Mouse (Mus musculus) G1E-ER4 (cell line): ENCODE results near the gene Cysrt1. TPM values are rescaled to one million over a fixed set of nuclear protein-coding genes. Genes with fewer than 3 reads are reported as not detected.

ENCODE experiments used
- GATA1 ChIP-seq: IDR thresholded peaks from one replicate; pipeline ENCODE4 v1.8.0; 2012; ENCODE audit warnings: low read length, inconsistent platforms
- polyA plus RNA-seq: library from polyadenylated mRNA; stranded (reverse); fragments of >175 nt; gene quantifications from 2 replicates; pipeline ENCODE4 v1.2.3, GENCODE M21; 2012

Cysrt1 gene
- polyA plus RNA-seq, 1 experiment = not detected

GRCm38 (mm10) chr2:25228431-25228889, 13.8 kb downstream of the Cysrt1 start:
- TF ChIP-seq GATA1 = no peak

GRCm38 (mm10) chr2:25227406-25227805, 14.8 kb downstream of the Cysrt1 start:
- TF ChIP-seq GATA1 = no peak

- no peak for TF ChIP-seq GATA1
These were observed 15.4 kb downstream of the Cysrt1 start for GRCm38 (mm10) chr2:25226864-25227263.

- TF ChIP-seq GATA1 = no peak
These were observed 16.4 kb downstream of the Cysrt1 start for GRCm38 (mm10) chr2:25225811-25226379.

- TF ChIP-seq GATA1 = no peak
These were observed 17.2 kb downstream of the Cysrt1 start for GRCm38 (mm10) chr2:25224766-25225752.

- TF ChIP-seq GATA1 = no peak
These were observed 17.8 kb downstream of the Cysrt1 start, which contains the start of gene Tubb4b for GRCm38 (mm10) chr2:25224492-25224765. Gene Tubb4b (minus strand): TSS chr2:25224702.

GRCm38 (mm10) chr2:25223681-25224491, 18.4 kb downstream of the Cysrt1 start:
- TF ChIP-seq GATA1 = no peak

- TF ChIP-seq GATA1 = no peak
These were observed 20.9 kb downstream of the Cysrt1 start for GRCm38 (mm10) chr2:25221331-25221772.

- TF ChIP-seq GATA1 = no peak
These were observed 23.8 kb downstream of the Cysrt1 start, which contains the start of gene Fam166a for GRCm38 (mm10) chr2:25218445-25218844. Gene Fam166a (plus strand): TSS chr2:25218745.

- no peak for TF ChIP-seq GATA1
These were observed 24.6 kb downstream of the Cysrt1 start for GRCm38 (mm10) chr2:25217666-25218065.

GRCm38 (mm10) chr2:25214444-25214843, 27.8 kb downstream of the Cysrt1 start, which contains the start of gene Stpg3:
Gene Stpg3 (minus strand): TSS chr2:25214637.
- TF ChIP-seq GATA1 = no peak

GRCm38 (mm10) chr2:25213266-25213865, 28.9 kb downstream of the Cysrt1 start:
- TF ChIP-seq GATA1 = no peak

- no peak for TF ChIP-seq GATA1
These were observed 31.1 kb downstream of the Cysrt1 start, which contains the start of gene Nelfb for GRCm38 (mm10) chr2:25211121-25211670. Gene Nelfb (minus strand): TSS chr2:25211489.

- TF ChIP-seq GATA1 = no peak
These were observed 31.6 kb downstream of the Cysrt1 start for GRCm38 (mm10) chr2:25210686-25211085.

GRCm38 (mm10) chr2:25207593-25207992, 34.7 kb downstream of the Cysrt1 start:
- TF ChIP-seq GATA1 = no peak
